Mouse (Mus musculus) liver, postnatal 0 days (tissue): Measurements from ENCODE around the gene Clic6.

Source experiments
- CTCF ChIP-seq: sonication (generic); IDR thresholded peaks from 2 replicates; pipeline ENCODE4 v1.5.1; 2016; ENCODE audit warnings: antibody characterized with exemption, low read depth
- EP300 ChIP-seq: IDR thresholded peaks from 2 replicates; pipeline ENCODE4 v1.6.1; 2016; ENCODE audit warnings: antibody characterized with exemption, low read depth, mild to moderate bottlenecking

GRCm38 (mm10) chr16:92454002-92454401 lies 31.5 kb upstream of the Clic6 start:
- TF ChIP-seq EP300 (no peak), CTCF (no peak)
